Mouse (Mus musculus) heart, adult 8-10 months (tissue): ENCODE measurements around the gene Snrpd3. TPM values are rescaled to one million over a fixed set of nuclear protein-coding genes. Genes with fewer than 3 reads are reported as not detected.
A peak's percentile ranks its signal among the peaks of the same experiment; 100 is the strongest.

Source experiments
- DNase-seq: peaks from one replicate; pipeline ENCODE4 v3.0.0; 2022; ENCODE audit warnings: low spot score
- total RNA-seq, 4 experiments: library from RNA; stranded (reverse); gene quantifications; 2 replicates each; pipeline ENCODE4 v1.2.4; 2022

The Snrpd3 gene
- total RNA-seq, 4 experiments from 2014 or later, result 64.0 to 72.6 (median 68.3) TPM

DNA sequence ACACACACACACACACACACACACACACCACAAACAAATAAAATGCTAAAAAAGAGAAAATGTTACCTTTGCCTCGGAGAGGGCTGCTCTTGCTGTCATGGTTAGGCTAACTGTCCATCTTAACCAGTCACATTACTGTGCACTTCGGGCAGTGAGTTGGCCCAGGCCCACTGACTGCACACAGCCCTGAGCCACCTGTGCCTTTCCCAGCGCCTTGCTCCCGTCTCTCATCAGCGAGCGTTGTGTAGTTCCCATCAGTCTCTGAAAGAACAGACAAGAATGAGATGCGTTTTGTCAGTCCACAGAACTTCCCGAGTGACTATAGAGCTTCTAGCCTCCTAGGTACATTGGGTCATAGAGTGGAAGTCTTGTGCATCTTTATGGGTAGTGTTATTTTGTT lies 16.9 kb downstream of the Snrpd3 start:
- DNase-seq, result no peak

DNA sequence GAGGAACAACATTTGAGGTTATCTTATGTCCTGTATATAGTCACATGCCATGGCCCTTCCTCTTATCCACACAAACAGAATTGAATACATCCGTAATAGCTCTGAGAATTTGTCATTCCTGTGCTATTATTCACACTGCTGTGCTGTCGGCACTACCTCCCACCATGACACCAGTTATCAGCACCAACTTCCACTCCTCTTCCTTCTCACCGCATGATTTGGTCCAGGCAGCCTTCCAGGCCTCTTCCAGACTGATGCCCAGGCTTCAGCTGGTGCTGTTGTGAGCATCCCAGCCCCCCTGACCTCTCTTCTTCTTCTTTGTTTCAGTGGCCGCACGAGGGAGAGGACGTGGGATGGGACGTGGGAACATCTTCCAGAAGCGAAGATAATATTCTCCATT lies 17.6 kb downstream of the Snrpd3 start:
- DNase-seq, result peak; percentile 36

DNA sequence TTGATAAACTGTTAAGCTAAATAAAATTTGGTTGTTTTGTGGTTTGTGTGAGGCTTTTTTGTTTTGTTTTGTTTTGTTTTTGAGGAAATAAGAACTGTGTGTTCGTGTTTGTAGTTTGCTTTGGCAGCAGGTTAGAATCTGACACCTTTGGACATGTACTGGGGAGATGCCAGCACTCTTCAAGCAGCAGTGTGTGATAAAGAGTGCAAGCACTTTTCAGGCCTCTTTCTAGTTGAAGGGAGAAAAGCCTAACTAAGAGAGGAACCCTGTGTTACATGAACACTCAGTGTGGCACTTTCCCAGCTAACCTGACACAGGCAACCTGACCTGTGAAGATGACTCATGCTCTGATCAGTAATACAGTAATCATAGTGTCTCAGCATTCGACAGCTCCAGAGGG lies 18.1 kb downstream of the Snrpd3 start:
- peak; percentile 36 for DNase-seq

DNA sequence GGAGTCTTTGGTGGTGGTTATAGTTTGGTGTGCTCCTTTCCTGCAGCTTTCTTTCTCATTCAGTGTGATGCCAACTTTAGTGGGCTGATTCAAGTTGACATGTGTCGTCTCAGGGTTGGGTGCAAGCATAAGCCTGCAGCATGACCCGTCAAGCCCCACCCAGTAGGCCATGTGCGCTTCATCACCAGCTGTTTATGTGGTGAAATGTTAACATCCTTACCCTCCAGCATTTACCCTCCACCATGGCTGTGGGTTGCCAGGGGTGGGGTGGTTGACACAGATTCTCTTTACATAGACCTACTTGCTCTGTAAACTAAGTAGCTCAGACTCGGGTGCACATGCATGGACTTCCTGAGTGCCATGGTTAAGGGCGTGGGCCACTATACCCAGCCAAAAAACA lies 18.8 kb downstream of the Snrpd3 start:
- DNase-seq, result no peak

DNA sequence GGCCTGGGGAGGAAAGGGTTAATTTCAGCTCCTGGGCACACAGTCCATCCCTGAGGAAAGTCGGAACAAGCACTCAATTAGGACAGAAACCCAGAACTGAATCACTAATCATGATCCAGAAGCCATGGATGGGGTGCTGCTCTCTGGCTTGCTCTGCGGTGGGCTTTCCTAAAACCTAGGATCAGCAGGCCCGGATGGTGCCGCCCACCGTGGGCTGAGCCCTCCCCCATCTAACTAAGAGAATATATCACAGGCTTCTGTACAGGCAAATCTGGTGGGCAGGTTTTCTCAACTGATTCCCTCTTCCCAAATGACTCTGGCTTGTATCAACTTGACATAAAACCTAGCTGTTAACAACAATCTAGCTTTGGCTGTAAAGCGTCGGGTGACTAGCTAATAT lies 30.6 kb downstream of the Snrpd3 start:
- no peak for DNase-seq

DNA sequence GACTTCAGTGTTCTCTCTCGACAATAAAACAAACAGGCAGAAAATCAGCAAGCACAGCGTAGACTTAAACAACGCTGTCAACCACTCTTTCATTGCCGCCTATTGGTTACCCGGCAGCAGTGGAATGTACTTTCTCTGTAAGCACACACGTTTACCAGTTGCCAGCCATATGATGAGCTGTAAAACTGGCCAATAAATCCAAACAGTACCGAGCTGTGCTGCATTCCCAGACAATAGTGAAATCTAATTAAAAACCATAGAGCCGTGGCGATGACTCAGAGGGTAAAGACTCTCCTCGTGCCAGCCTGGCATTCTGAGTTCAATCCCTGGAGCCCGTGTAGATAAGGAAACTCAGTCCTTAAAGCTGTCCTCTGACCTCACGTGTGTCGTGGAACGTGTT lies 31.1 kb downstream of the Snrpd3 start:
- no peak for DNase-seq

DNA sequence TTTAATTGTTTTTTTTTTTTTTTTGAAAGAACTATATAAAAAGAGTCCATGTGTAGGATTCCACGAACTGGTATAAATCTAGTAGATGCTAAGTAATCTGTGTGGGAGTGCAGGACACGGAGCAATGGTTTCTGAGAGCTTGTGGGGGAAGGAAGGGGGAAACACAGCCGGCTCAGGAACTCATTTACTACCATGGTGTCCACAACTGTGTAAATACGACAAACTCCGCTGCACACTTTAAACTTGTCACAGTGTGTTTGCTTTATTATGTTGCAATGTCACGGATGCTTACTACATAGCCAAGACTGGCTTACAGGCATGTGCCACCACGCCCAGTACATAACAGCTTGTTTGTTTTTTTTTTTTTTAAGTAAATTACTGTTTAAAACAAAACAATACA lies 32.5 kb downstream of the Snrpd3 start:
- DNase-seq, result no peak

DNA sequence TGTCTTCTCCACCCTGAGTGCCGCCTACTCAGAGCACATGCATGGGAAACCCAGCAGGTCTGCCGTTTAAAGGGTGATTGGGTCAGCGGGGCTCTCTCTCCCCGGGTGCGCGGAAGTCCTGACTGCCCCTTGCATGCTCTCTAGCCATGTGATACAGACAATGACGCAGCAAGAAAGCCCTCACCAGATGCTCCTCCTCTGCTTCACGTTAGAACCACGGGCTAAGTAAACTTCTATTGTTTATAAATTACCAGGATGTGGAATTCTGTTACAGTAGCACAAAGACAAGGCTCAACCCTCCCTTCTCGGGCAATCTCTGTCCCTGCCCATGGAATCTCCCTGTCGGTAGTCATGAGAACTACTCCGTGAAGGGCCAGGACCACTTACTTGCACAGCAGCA lies 33.8 kb downstream of the Snrpd3 start:
- no peak for DNase-seq

DNA sequence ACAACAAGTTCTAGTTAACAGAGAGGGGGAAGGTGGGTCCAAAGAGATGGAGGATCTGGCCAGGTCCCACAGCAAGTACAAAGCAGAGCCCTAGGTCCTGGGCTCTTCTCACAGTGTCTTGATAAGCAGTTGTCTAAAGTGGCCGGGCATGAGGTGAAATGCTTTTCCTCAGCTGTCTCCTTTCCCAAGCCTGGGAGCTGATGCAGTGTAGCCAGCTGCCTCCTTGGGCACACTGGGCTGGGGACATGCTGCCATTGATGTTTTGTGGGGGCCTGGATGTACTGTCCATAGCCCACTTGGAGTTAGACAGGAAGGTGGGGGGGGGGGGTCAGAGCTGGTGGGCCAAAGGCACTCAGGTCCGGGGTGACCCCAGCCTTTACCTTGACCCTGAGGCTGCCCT lies 34.8 kb downstream of the Snrpd3 start:
- no peak for DNase-seq

DNA sequence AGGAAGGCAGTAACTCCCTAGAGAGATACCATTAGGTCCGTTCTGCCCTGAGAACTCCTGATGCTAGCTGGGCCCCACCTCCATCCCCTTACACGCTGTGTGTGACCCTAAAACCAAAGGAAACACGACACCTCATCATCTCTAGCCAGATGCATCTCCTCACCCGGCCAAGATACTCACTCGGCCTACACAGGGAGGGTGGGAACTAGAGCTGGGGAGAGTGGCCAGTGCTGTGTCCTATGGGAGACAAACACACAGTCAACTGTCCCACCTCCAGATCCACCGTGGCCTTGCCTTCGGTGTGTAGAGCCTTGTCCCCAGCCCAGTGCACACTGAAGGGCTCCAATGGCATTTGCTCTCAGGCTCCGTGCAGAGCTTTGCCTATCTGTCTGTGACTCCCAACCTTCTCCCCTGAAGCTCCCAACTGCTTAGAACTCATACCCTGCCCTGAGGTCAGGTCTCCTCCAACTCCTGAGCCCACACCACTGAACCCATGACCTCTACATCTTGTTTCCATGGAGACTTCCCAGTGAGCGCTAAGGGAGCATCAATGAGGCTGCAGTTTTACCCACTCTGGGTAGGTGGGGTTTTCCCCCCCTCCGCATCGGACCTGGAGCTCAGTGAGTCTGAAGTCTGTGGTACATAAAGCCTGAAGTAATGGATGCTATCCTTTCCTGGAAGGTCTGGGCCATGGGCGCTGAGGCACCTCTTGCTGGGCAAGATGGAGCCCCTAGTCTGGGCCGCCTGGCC lies 35.5 kb downstream of the Snrpd3 start:
- DNase-seq, result no peak

DNA sequence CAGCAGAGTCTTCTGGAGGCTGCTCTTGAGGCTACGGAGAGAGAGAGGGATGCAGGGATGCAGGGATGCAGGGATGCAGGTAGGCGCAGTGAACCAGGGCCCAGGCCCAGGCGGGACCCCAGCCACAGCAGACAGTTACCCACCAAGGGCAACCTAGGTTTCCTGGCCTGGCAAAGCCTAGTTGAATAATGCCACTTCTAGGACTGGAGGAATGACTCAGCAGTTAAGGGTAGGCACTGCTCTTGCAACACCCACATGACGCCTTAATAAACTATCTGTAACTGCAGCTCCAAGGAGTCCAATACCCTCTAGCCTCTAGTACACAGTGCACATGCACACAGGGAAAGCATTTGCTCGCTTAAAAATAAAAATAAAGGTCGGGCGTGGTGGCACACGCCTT lies 36.7 kb downstream of the Snrpd3 start:
- DNase-seq, result no peak

DNA sequence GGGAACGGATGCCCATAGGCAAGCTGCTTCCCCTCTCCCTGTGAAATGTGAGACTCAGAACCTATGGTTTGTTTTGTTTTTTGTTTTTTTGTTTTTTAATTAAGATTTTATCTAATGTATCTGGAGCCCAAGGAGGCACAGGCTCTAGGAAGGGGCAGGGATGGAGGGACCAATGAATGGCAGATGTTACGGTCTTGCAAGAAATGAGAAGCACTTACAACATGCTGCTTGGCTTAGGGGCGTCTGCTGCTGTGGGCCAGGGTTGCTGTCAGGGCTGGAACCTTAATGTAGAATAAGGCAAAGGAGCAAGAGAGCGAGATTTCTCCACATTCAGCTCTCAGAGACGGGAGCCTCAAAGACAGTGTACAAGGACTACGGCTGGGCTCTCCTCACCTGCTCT lies 38.2 kb downstream of the Snrpd3 start:
- no peak for DNase-seq

DNA sequence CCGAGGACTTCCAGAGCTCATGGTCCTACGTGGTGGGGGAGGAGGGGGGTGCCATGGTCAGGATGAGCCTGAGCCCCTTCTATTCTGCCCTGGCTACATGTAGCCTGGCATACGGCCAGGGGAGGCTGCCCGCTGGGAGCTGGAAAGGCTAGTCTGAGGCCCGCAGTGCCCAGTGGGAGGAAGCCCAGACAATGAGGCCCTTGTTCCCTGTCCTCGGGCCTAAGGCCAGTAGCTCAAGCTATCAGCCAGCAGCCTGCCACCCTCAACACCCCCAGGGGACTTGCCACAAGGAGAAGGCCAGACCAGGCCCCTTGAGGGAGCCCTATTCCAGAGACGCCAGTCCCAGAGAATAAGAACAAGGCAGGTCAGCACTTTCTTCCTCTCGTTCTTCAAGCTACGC lies 38.7 kb downstream of the Snrpd3 start:
- no peak for DNase-seq

DNA sequence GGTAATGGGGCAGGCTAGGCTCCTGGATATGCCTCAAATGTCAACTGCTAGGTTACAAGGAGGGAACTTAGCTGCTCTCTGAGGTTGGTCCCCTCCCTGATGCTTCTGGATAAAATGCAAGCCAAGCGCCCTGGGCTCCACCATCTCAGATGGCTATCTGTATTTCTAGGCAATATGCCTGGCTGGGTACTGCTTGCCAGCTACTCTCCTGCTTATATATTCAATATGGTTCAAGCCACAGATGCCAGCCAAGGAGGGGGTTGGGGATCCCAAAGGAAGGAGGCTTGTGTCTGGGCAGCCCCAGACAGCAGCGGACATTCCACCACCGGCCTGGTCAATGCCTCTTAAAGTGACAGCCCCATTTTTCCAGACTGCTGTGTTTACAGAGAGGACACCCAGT lies 41.2 kb downstream of the Snrpd3 start:
- DNase-seq, result no peak

DNA sequence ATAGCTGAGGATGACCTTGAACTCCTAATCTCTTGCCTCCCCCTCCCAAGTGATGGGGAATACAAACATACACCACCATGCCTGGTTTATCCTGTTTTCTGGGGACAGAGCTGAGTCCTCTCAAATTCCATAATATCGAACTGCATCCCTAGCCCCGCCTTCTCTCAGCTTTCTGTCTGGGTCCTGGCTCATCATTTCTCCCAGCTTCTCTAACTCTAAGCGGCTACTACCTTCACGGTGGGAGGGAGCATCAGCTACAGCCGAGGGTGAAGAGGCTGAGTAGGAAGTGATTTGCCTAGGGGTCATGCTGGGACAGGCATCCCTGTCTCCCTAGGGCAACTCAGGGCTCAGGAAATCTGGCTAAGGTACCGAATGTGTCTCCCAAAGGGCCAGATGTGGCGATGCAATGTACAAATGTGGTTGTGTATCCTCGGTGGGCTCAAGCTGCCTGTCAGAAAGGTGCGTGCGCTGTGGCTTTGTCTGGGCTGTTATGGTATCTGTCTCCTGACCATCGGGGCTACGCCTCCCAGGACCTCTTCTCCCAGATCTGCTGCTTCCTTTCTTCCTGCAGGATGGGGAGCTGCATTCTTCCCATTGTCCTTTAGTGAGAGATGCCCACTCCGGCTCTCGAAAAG lies 41.8 kb downstream of the Snrpd3 start:
- DNase-seq, result no peak

DNA sequence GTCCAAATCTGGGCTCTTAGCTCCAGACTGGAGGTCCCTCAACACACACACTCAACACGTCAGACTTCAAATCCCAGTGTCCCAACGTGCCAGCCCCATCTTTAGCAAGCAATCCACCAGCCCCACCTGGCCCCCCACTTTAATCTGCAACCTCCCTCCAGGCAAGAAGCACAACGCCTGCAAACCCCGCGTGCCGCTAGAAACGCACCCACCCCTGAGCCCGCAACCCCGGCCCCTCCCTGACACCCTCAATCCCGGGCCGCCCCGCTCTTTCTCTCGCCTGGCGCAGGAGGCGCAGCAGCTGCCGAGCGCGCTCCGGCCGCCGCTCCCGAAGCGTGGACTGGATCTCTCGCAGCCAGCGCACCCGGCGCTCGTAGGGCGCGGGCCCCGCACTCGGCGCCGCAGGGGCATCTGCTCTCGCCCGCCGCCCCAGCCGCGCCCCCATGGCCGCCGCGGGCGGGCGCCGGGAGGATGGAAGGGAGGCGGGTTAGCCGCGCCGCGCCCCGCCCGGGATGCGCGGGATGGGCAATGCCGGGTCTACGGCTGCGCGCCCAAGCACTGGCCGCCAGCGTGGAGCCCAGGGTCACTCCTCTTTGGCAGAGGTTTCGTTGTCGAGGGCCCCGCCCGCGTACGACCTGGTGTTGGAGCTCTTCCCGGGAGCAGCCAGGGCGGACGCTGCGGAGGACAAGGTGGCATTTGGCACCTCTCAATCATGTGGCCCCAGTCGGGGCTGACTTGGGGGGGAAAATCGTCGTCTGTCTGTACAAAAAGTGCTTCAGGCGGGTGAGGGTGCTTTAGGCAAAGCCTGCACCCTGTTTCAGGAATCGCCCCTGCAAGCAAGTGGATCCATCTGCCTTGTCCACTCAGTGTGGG lies 42.6 kb downstream of the Snrpd3 start, which contains the start of gene Lrrc75b:
Lrrc75b (minus strand) TSS at position 655 of the 873 bp plus-strand sequence.
- DNase-seq, result peak; percentile 20

DNA sequence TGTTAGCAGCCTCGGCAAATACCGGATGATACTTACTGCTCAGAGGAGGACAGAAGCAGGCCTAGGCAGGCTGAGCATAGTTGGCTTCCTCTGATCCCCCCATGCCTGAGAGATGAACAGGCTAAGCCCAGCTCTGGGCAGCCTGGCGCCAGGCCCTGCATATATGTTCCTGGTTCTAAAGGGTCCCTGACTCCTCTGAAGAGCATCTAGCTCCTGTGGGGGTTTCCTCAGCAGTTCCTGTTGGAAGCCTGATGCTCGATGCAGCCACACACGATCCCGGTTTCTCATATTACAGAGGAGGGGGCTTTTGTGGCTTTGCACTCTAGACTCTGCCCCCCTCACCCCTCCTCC lies 43.2 kb downstream of the Snrpd3 start:
- no peak for DNase-seq

DNA sequence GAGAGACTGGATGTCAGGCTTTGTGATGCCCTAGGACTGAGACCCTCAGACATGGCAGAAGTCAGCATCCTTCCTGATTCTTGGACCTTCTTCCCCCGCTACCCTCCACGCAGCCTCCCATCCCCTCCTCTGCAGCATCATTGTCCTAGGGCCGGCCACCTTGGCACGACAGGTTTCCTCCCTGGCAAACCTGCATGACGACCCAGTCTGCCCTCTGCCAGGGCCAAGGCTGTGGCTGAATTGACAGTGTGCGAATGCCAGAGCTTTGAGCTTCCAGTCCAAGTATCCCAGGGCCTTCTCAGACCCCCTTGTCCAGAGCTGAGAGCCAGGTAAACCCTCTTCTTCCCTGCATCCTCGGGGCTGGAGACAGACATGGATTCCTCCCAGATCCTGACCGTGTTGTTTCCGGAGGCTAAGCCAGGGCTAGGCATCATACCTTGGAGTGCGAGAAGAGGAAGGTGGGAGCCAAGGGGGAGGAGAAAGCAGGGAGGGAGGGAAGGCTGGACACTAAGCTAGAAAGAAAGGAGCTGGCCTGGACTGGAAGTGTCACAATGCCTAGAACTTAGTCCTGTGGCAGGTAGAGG lies 43.8 kb downstream of the Snrpd3 start, which contains the start of gene Ggt1:
Ggt1 (plus strand) TSS at position 534 of the 584 bp plus-strand sequence.
- DNase-seq, result no peak

DNA sequence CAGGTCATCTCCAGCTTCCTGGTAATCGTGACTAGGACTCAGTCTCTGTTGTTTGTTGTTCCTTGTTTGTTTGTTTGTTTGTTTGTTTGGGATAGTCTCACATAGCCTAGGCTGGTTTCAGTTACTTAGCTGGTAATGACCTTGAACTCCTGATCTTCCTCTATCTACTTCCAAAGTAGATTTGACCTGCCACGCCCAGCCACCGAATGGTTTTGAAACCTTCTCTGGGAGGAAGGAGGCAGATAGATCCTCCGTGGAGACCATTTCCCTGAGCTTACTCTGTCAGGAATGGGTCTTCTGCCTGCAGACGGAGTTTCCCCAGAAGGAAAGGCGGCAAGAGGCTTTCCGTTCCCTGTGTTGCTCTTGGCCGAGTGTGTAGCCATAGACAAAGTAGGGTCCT lies 45.2 kb downstream of the Snrpd3 start:
- no peak for DNase-seq

DNA sequence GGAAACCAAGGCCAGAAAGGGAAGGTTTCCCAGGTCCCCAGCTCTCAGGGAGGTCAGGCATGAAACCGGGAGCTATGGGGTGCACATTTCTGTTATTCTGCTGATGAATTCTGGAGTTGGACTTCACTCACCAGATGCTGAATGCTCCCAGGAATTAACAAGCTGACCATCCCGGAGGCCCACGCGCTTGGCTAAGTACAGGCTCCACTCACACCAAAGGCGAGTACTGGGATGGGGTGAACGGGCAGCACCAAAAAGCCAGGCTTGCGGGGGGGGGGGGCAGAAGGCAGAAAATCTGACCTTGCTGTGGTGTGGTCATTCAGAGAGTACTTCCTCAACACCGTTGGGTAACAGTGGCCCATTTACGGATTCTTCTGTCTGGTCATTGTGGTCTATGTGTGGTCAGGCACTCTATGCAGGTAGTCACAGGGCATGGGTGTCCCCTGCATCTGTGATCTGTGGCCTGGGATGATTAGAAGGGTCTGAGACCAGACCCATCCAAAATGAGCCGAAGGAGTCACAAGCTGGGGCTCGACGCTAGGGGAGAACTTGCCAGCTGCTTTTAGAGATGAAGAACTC lies 47.4 kb downstream of the Snrpd3 start:
- no peak for DNase-seq

DNA sequence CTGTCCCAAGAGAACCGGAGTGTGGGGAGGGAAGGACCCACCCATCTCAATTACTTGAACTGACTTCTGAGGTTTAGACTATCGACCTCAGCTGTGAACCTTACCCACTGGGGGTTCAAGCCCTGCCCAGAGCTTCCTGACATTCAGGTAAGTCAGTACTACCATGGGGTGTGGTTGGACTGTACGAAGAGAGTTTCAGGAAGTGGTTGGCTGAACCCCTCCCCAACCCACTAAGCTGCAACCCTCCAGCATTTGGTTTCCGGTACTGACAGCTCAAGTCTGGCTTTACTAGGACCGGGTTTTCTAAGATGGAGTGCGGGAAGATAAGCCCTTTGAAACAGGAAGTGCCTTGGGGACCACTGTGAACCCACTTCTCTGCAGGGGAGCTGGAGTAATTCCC lies 48.1 kb downstream of the Snrpd3 start:
- DNase-seq, result no peak

DNA sequence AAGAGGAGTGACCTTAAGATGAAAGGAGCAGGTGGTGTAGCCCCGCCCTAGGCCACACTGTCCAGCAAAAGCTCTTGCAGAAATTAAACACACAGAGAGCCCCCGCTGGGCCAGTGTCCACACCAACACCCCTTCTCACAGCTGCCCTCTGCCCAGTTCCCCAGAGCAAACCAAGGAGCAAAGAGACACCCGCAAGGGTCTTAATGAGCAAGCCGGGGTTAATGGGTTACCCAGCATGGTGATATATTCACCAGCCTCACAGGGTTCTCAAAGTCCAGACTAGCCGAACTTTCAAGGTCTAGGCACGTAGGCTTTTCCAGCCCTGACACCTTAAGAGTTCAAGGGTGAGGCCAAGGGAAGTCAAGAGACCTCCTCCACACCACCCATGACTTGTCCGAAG lies 48.6 kb downstream of the Snrpd3 start:
- no peak for DNase-seq
